8 mouse cellular contexts compared by ENCODE assay signal in genomic region chr1:63203950-63204659, GRCm38 (mm10). TPM values are rescaled to one million over a fixed set of nuclear protein-coding genes. Genes with fewer than 3 reads are reported as not detected.
A peak's percentile ranks its signal among the peaks of the same experiment; 100 is the strongest.
DNase-seq lines count a peak whose midpoint lies in the region; ATAC-seq lines count a peak whose summit lies in the region.

No protein-coding gene starts in this region.

- no peaks in the 10 kb centered on the region for H3K27me3 ChIP-seq in hindbrain, embryonic 13.5 days

- peak; percentile 45 to 56 for DNase-seq in left cerebral cortex, postnatal 14 days (ENCODE audit: low spot score in 2 of 2)
- DNase-seq in left cerebral cortex, adult 11 months (ENCODE audit: low spot score): no peak
- DNase-seq in embryo, embryonic 11.5 days (ENCODE audit: low read depth, low spot score): peak; percentile 45
- peak; percentile 77 for DNase-seq in mesoderm, embryonic 11.5 days (ENCODE audit: low read depth, low spot score)
- no peak for DNase-seq in cerebellum, postnatal 36 days
- DNase-seq in spleen, postnatal 36 days (ENCODE audit: low spot score in 2 of 2): no peak

- no peak overlapping the region for H3K4me3 ChIP-seq in hindbrain, embryonic 13.5 days

- no peak overlapping the region for H3K4me2 ChIP-seq in hindbrain, embryonic 13.5 days

- peak overlapping the region; percentile 58; the same call in 1 of the 2 replicates for H3K9ac ChIP-seq in hindbrain, embryonic 13.5 days

- intact Hi-C loops in left cerebral cortex, postnatal 14 days (cut with DNase I): no loop called here

- H3K27ac ChIP-seq in hindbrain, embryonic 13.5 days: peak overlapping the region; percentile 88

- 4% methylated on average over 7 of the region's 7 CpGs for WGBS in hindbrain, embryonic 13.5 days

- peaks cover 24% of the 10 kb centered on the region for H3K4me1 ChIP-seq in hindbrain, embryonic 13.5 days (replicated peaks)

- peaks cover 10% of the 10 kb centered on the region; the same call in 1 of the 2 replicates for H3K9me3 ChIP-seq in hindbrain, embryonic 13.5 days

- H3K36me3 ChIP-seq in hindbrain, embryonic 13.5 days: no peaks in the 10 kb centered on the region; the same call in 1 of the 2 replicates

- peak; percentile 87 for ATAC-seq in hindbrain, embryonic 13.5 days (ENCODE audit: low FRiP score)
- no peak for ATAC-seq in erythroblast, adult 5-6 weeks (replicated peaks; ENCODE audit: low FRiP score, poor library complexity, severe bottlenecking)

RNA-seq across cellular contexts. Expression of gene Gpr1, which starts 10.2 kb away (rescaled TPM):
- under 1 TPM; 0.29 to 0.63 TPM for total RNA-seq in left cerebral cortex, postnatal 14 days (2021)
- polyA plus RNA-seq in hindbrain, embryonic 13.5 days (2015; fragmentation: Nextera tagmentation; extraction: Ambion mirVana): 0.47 and 0.73 TPM in 2 replicates
- total RNA-seq in erythroblast, adult 5-6 weeks (2015; ENCODE audit: low replicate concordance): not detected in 2 replicates
- total RNA-seq in erythroblast, adult 5-6 weeks (2017; ENCODE audit: low replicate concordance): not detected in 2 replicates

RNA-seq across cellular contexts. Expression of gene Ndufs1, which starts 27.5 kb away (rescaled TPM):
- total RNA-seq in left cerebral cortex, postnatal 14 days (2021): 100 to 1,000 TPM; 151 to 152 TPM
- polyA plus RNA-seq in hindbrain, embryonic 13.5 days (2015; fragmentation: Nextera tagmentation; extraction: Ambion mirVana): 139 and 141 TPM in 2 replicates
- total RNA-seq in erythroblast, adult 5-6 weeks (2015; ENCODE audit: low replicate concordance): 47.3 and 53.7 TPM in 2 replicates
- total RNA-seq in erythroblast, adult 5-6 weeks (2017; ENCODE audit: low replicate concordance): 55.9 and 56.6 TPM in 2 replicates

RNA-seq across cellular contexts. Expression of gene Eef1b2, which starts 27.5 kb away (rescaled TPM):
- 100 to 1,000 TPM; 353 to 356 TPM for total RNA-seq in left cerebral cortex, postnatal 14 days (2021)
- polyA plus RNA-seq in hindbrain, embryonic 13.5 days (2015; fragmentation: Nextera tagmentation; extraction: Ambion mirVana): 472 and 482 TPM in 2 replicates
- 258 and 276 TPM in 2 replicates for total RNA-seq in erythroblast, adult 5-6 weeks (2015; ENCODE audit: low replicate concordance)
- total RNA-seq in erythroblast, adult 5-6 weeks (2017; ENCODE audit: low replicate concordance): 379 and 551 TPM in 2 replicates

Comparison
In these comparisons a context has a peak if more than half of its experiments do, and no peak if none do; other contexts are left out.
1. DNase-seq: peak in left cerebral cortex, postnatal 14 days (2 of 2), embryo, embryonic 11.5 days (single experiment) and mesoderm, embryonic 11.5 days (single experiment); none in left cerebral cortex, adult 11 months (single experiment), cerebellum, postnatal 36 days (0 of 2) and spleen, postnatal 36 days (0 of 2).